Mouse (Mus musculus) cerebellum, adult 9-10 months (tissue): ENCODE results near the gene Phc1.

ENCODE experiments used
- DNase-seq: peaks from one replicate; pipeline ENCODE4 v3.0.0; 2022

The Phc1 gene

DNA sequence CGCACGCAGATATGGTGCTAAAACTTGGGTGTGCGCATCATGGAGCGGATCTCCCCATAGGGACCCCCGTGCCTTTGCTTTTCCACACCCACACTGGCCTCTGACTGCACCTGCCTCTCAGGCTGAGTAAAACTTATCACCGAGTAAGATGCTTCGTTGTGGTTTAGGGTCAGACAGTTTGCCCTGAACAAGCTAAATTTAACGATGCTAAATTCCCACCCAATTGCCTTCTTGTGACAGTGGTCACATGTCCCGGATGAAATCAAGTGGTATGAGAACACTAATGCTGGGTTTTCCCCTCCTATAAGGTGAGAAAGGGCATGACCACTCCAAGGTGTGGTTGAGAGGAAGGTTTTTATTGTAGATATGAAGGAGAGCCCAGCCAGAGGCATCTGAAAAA lies 46.6 kb downstream of the Phc1 start:
- no peak for DNase-seq

DNA sequence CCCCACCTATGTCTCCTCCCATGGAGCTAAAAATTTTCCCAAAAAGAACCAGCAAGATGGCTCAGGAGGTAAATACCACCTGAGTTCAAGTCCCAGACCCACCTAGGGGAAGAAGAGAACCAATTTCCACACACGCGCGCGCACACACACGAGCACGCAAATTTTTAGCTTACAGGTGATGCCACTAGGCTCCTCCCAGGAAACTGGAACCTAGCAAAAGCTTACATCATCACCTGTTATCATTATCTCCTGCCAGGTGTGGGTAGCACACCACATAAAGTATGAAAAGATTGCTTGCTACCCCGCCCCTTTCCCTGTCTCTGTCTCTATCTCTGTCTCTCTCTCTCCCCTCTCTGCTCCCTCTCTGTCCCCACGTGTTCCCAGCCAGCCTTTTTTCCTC lies 47.2 kb downstream of the Phc1 start:
- no peak for DNase-seq

- no peak for DNase-seq
Measured at GRCm38 (mm10) chr6:122292184-122292583, 48.2 kb downstream of the Phc1 start.

DNA sequence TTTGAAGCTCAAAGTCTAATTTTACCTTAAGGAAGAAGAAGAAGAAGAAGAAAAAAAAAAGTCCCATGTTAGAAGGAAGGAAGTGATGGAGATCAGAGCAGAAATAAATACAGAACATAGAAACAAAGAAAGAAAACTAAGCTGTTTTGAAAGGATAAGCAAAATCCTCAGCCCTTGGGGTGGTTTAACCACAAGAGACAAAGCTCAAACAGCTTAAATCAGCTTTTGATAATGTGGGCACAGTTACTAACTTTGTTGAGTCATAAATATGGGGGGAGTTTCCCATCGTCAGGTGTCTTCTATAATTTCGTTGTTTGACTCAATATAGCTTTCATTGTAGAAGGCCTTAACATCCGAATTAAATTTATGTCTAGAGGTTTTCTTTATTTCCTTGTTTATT lies 48.6 kb downstream of the Phc1 start:
- no peak for DNase-seq

DNA sequence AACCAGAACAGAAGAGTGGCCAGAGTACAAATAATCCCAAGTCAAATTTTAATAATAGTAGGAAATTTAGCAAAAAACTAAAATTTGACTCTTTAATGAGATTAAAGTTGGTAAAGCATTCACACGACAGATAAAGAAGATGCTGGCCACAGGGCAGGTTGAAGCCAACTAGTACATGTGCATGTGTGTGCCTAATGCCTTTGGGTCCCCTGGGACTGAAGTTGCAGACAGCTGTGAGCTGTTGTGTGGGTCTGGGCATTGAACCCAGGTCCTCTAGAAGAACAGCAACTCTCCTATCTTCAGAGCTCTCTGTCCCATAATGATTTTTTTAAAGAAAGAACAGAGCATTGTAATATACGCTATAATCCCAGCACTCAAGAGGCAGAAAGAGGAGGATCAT lies 49.1 kb downstream of the Phc1 start:
- DNase-seq: no peak

DNA sequence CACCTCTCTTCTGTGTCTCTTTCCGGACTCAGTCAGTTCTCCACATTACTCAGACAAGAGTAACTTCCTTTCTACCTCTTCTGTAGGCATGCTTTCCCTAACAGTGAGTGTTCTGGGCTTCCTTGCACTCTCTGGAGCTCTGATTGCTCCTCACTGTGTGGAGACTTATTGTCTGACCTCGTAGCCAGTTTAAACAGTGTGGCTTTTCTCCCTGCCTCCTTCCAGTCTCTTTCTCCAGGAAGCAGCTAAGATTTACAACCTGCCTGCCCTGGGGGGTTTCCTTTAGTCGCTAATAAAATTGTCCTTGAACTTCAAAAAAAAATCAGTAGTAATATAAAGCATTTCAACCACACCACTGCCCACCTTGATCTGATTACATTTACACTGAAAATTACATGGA lies 50.1 kb downstream of the Phc1 start:
- DNase-seq: no peak

- no peak for DNase-seq
Measured at GRCm38 (mm10) chr6:122289313-122289712, 51.0 kb downstream of the Phc1 start.

DNA sequence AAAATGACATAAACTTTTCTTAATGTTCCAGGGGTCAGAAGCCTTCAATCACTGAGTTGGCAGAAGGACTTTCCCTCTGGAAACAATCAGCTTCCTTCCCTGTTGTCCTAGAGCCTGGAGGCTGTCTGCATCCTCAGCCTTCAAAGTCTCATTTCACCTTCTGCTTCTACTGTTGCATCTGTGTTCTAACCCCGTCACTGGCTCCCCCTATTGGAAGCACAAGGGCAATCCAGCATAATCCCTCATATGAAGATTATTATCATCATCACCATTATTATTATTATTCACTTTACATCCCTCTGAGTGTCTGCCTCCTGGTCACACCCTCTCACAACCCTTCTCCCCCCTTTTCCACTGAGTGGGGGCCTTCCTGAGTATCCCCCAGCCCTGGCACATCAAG lies 52.1 kb downstream of the Phc1 start:
- no peak for DNase-seq

DNA sequence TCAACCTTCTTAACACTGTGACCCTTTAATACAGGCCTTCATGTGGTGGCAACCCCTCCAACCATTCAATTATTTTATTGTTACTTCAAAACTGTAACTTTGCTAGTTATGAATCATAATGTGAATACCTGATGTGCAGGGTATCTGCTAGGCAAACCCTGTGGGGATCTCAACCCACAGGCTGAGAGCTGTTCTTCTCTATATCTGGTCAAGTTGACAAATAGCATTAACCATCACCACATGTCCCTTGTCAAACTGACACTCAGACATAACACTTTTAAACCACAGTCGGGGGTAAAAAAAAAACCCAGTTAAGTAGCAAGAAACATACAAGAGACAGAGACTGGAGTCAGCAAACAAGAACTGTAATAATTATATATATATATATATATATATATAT lies 55.5 kb downstream of the Phc1 start:
- no peak for DNase-seq

DNA sequence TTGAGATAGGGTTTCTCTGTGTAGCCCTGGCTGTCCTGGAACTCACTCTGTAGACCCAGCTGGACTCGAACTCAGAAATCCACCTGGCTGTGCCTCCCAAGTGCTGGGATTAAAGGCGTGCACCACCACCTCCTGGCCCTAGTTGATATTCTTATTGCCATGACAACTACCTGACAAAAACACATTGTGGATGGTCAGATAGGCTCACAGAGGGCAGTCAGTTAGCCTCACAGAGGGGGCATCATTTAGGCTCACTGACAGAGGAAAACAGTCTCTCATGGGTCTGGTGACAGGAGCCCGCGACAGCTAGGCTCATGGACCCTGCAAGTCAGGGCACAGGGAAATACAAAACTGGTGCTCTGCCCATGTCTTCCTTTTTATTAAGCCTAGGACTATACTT lies 56.1 kb downstream of the Phc1 start:
- DNase-seq: no peak

DNA sequence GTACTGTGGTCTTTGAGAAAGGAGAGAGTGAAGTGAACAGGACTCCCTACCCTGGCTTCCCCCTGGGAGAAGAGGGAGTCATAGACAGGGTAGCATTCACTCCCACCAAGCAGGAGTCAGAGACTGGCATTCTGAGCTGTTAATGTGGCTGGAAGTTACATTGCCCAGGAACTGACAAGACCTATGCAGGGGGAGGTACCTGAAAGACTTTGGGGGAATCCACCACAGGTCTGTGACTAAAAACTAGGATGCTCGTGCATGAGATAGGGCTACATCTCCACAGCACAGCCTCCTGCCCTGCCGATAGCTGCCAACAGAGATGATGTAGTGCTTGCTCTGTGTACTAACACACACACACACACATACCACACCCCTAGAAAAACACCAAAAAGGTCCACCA lies 56.9 kb downstream of the Phc1 start:
- DNase-seq: no peak

DNA sequence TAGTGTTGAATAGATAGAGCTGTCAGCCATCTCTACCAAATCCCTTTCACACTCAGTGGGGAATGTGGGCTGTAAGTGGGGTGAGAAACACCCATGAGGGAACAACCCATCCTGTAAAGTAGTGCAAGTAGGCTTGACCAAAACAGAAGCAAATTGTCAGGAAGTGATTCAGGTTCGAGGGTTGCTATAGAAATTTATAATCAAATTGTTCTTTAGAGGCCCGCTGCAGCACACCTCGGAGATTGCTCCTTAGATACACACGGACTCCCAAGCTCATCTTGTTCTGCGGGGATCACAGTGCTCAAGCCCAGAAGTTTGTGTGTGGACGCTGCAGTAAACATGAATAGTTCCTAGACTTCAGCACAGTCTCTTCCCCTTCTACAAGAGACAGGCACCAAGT lies 57.6 kb downstream of the Phc1 start, which contains the start of gene Klrg1:
Klrg1 (minus strand) TSS at position 101 of the 400 bp plus-strand sequence.
- DNase-seq: no peak

- no peak for DNase-seq
Measured at GRCm38 (mm10) chr6:122276565-122276964, 63.8 kb downstream of the Phc1 start.

GRCm38 (mm10) chr6:122274546-122274945 lies 65.8 kb downstream of the Phc1 start:
- DNase-seq: no peak

DNA sequence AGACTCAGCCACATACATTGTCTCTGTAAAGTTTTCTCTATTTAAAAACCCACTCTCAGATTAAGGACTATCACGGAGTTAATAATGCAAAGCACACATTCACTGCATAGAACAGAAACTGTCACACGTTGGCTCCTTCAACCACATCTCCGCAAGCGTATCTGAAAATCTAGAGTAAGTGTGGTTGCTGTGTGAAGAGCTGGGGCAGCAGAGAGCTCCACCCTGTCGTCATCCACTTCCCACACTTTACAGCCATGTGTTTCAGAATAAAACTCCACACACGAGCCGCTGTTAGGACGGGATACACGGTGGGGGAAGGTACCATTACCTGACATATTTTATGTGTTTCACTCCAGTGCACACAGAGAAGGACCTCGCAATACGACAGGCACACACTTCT lies 70.2 kb downstream of the Phc1 start:
- DNase-seq: no peak

DNA sequence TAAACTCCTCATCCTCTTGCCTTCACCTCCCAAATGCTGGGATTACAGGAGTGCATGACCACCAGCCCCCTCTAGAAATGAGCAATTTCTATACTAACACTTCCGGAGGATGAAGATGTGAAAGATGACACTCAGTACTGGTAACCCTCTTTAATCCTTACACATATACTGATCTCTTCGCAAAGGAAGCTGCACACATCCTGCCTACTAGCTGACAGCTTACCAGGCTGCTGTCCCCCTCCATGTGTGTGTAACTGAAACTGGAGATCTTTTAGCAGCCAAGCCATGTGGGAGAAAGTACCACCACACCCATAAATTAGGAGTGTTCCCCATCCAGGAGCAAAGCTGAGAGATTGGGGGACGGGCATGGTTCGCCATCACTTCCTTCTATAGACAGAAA lies 71.2 kb downstream of the Phc1 start:
- peak; percentile 17 for DNase-seq

DNA sequence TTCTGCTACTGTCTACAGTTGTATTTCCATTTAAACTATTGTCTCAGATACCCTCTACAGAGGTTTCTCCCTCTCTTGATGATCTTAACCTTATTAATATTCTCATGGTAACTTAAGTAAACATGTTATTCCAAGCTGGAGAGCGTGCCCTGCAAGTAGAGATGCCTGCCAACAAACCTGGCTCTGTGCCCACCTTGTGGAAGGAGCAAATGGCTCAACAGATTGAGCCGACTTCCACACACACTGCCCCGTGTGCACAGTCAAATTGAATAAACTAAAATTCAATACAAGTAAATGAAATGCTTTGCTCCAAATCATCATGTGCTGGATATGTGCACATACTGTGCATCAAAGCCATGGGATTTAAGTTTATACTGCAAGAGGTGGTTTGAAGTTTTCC lies 71.8 kb downstream of the Phc1 start:
- peak; percentile 93 for DNase-seq
